9 mouse cellular contexts compared by ENCODE assay signal in genomic region chr5:64865219-64865964, GRCm38 (mm10).
DNase-seq lines count a peak whose midpoint lies in the region; ATAC-seq lines count a peak whose summit lies in the region.
"Had no signal": no experiment of that assay in that cellular context is flagged by ENCODE, and none has a peak within 500 bp of the region (broad histone marks: within the 10 kb centered on the region; RNA-seq: fewer than 3 reads in every experiment).

No protein-coding gene starts in this region.

- H3K27me3 ChIP-seq in heart, embryonic 12.5 days (replicated peaks), result no peaks in the 10 kb centered on the region
- H3K27me3 ChIP-seq in liver, embryonic 15.5 days, result no peaks in the 10 kb centered on the region
- no peaks in the 10 kb centered on the region for H3K27me3 ChIP-seq in midbrain, embryonic 14.5 days (ENCODE audit: control insufficient read depth, insufficient read depth, low read length)

- 0 out of 2 replicates have a peak overlapping the region, but pooled peaks have one; percentile 17 for H3K27ac ChIP-seq in heart, embryonic 12.5 days (ENCODE audit: poor library complexity, severe bottlenecking)
- H3K27ac ChIP-seq in liver, embryonic 15.5 days (replicated peaks), result peak overlapping the region; percentile 77
- no peak overlapping the region for H3K27ac ChIP-seq in midbrain, embryonic 14.5 days (replicated peaks; ENCODE audit: low read depth, low read length)

- ATAC-seq in heart, embryonic 12.5 days (ENCODE audit: insufficient number of reproducible peaks, low FRiP score), result no peak
- 0 out of 2 replicates have a peak, but pooled peaks have one; percentile 5 for ATAC-seq in liver, embryonic 15.5 days (ENCODE audit: insufficient read depth)
- no peak for ATAC-seq in midbrain, embryonic 14.5 days (ENCODE audit: low FRiP score, low TSS enrichment)

- no peak for DNase-seq in heart, adult 8-10 months (ENCODE audit: low spot score)
- DNase-seq in thymus, postnatal 4 days, result peak; percentile 32
- no peak for DNase-seq in thymus, postnatal 36 days
- no peak for DNase-seq in adrenal gland, adult (ENCODE audit: inconsistent age in 2 of 2, low spot score in 1 of 2)
- DNase-seq in midbrain, embryonic 14.5 days, result no peak
- no peak for DNase-seq in adrenal gland, postnatal 14 days
- DNase-seq: left cerebral cortex, postnatal 4 days had no signal

- no peaks in the 10 kb centered on the region for H3K36me3 ChIP-seq in heart, embryonic 12.5 days
- no peaks in the 10 kb centered on the region for H3K36me3 ChIP-seq in liver, embryonic 15.5 days (replicated peaks)
- no peaks in the 10 kb centered on the region for H3K36me3 ChIP-seq in midbrain, embryonic 14.5 days (ENCODE audit: control insufficient read depth, insufficient read depth, low read length)

- peaks cover 36% of the 10 kb centered on the region for H3K4me1 ChIP-seq in heart, embryonic 12.5 days (replicated peaks)
- H3K4me1 ChIP-seq in liver, embryonic 15.5 days (replicated peaks), result peaks cover 57% of the 10 kb centered on the region
- H3K4me1 ChIP-seq in midbrain, embryonic 14.5 days (ENCODE audit: control insufficient read depth, insufficient read depth, low read length), result no peaks in the 10 kb centered on the region

- no peak overlapping the region for H3K9ac ChIP-seq in heart, embryonic 12.5 days
- H3K9ac ChIP-seq in liver, embryonic 15.5 days, result no peak overlapping the region; the same call in 1 of the 2 replicates
- H3K9ac ChIP-seq in midbrain, embryonic 14.5 days (replicated peaks; ENCODE audit: low read length), result no peak overlapping the region

- no peak overlapping the region for H3K4me2 ChIP-seq in heart, embryonic 12.5 days
- H3K4me2 ChIP-seq in liver, embryonic 15.5 days, result peak overlapping the region; percentile 47
- H3K4me2 ChIP-seq in midbrain, embryonic 14.5 days (ENCODE audit: low read length), result no peak overlapping the region

- H3K9me3 ChIP-seq in heart, embryonic 12.5 days (replicated peaks), result peaks cover 6% of the 10 kb centered on the region; the same call in 1 of the 2 replicates
- H3K9me3 ChIP-seq in liver, embryonic 15.5 days (replicated peaks), result no peaks in the 10 kb centered on the region
- H3K9me3 ChIP-seq in midbrain, embryonic 14.5 days (ENCODE audit: control insufficient read depth, low read length), result no peaks in the 10 kb centered on the region; the same call in 1 of the 2 replicates

- no peak overlapping the region for H3K4me3 ChIP-seq in heart, embryonic 12.5 days
- H3K4me3 ChIP-seq in liver, embryonic 15.5 days (replicated peaks), result no peak overlapping the region
- no peak overlapping the region for H3K4me3 ChIP-seq in midbrain, embryonic 14.5 days (replicated peaks; ENCODE audit: low read depth, low read length)

- 76% methylated on average over 12 of the region's 12 CpGs for WGBS in heart, embryonic 12.5 days
- 59% methylated on average over 12 of the region's 12 CpGs for WGBS in liver, embryonic 15.5 days (ENCODE audit: insufficient replicate concordance)
- WGBS in midbrain, embryonic 14.5 days, result 87% methylated on average over 12 of the region's 12 CpGs
